13 mouse cellular contexts compared by ENCODE assay signal in the genomic region with DNA sequence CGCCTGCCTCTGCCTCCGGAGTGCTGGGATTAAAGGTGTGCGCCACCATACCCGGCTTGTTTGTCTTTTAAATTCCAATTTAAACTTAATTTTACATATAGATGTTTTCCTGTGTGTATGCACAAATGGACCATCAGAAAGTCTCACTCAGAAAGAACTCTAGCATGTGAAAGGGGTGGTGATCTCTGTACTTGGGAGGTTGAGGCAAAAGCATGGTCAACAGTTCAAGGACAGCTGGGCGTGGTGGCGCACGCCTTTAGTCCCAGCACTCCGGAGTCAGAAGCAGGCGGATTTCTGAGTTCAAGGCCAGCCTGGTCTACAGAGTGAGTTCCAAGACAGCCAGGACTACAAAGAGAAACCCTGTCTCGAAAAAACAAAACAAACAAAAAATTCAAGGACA. TPM values are rescaled to one million over a fixed set of nuclear protein-coding genes. Genes with fewer than 3 reads are reported as not detected.
"Had no signal": no experiment of that assay in that cellular context is flagged by ENCODE, and none has a peak within 500 bp of the region (broad histone marks: within the 10 kb centered on the region; RNA-seq: fewer than 3 reads in every experiment).

No protein-coding gene starts in this region.

RNA-seq across cellular contexts. Expression of gene Dppa2, which starts 5.2 kb away (rescaled TPM):
- total RNA-seq: neutrophil, adult 5-6 weeks had no signal
- polyA plus RNA-seq: neural tube, embryonic 14.5 days; neural tube, embryonic 15.5 days; small intestine, adult 2 months; stomach, embryonic 14.5 days; stomach, embryonic 15.5 days; stomach, embryonic 16.5 days; stomach, postnatal 0 days; testis, adult 2 months; thymus, adult 2 months; thymus, postnatal 0 days; urinary bladder, adult 2 months had no signal

RNA-seq across cellular contexts. Expression of gene Dppa4, which starts 25.4 kb away (rescaled TPM):
- total RNA-seq: neutrophil, adult 5-6 weeks had no signal
- polyA plus RNA-seq: neural tube, embryonic 14.5 days; neural tube, embryonic 15.5 days; small intestine, adult 2 months; spleen, adult 2 months; stomach, embryonic 14.5 days; stomach, embryonic 15.5 days; stomach, embryonic 16.5 days; stomach, postnatal 0 days; thymus, adult 2 months; thymus, postnatal 0 days; urinary bladder, adult 2 months had no signal
